Mouse (Mus musculus): ENCODE measurements at regions not wholly inside any gene's neighbourhood (a gene's known extent, or its start where the extent isn't known, plus 50 kb on each side); places are given as distances from the start of the nearest gene placed in this dataset.
A peak's percentile ranks its signal among the peaks of the same experiment; 100 is the strongest.

DNA sequence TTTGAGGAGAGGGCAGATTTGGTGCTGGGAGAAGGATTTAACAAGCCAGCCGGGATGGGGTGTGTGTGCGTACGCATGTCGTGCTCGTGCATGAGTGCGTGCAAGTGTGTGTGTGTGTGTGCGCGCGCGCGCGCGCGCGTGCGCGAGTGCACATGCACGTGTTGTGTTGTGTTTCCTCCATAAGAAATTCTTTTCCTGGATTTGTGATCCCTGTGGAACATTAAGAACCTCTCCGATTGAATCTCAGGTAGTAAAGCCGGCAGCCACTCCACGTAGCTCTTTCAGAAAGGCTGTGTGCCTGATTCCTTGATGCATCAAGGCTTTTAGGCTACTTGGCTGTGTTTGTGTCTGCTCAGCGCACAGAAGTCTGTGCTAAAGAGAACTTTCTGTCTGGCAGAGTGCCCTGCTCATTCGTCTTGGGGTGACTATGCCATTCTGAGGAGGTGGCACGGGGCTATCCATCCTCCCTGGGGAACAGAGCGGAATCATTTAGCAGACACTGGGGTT is 62.7 kb upstream of the Sox4 start:
- peak; percentile 41 to 50 for DNase-seq

DNA sequence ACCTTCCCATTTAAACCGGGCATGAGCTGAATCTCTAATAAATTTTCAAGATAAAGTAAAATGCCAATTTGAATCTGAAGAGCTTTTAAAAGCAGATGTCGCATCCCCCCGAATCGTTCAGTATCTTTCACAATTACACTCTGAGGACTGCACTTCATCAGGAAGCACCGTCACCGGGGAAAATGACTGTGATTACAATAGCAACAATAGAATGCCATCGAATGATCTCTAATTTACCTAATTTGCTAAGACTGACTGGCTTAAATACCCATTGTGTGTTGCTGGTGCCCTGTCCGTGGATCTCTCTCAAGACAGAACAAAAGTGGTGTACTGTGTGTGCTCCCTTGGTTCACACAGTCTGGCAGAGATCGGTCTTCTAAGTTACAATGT is 62.1 kb upstream of the Sox4 start:
- peak in 1 of 2 experiments; percentile 20 for DNase-seq

GRCm38 (mm10) chr13:29014827-29015604 is 61.5 kb upstream of the Sox4 start:
- DNase-seq: peak; percentile 4 to 30

GRCm38 (mm10) chr13:29014066-29014826 is 60.7 kb upstream of the Sox4 start:
- peak in 1 of 2 experiments; percentile 23 for DNase-seq

- no peak for DNase-seq
These were observed 53.0 kb upstream of the Sox4 start for GRCm38 (mm10) chr13:29006467-29006866.
